In genomic region chr5:92467102-92467766, GRCm38 (mm10) we compare ENCODE assay signal across 12 mouse cellular contexts. TPM values are rescaled to one million over a fixed set of nuclear protein-coding genes. Genes with fewer than 3 reads are reported as not detected.
DNase-seq lines count a peak whose midpoint lies in the region; ATAC-seq and TF ChIP-seq lines count a peak whose summit lies in the region.
"Had no signal": no experiment of that assay in that cellular context is flagged by ENCODE, and none has a peak within 500 bp of the region (broad histone marks: within the 10 kb centered on the region; RNA-seq: fewer than 3 reads in every experiment).

No protein-coding gene starts in this region.

- no peaks in the 10 kb centered on the region for H3K27me3 ChIP-seq in heart, embryonic 13.5 days (replicated peaks)
- H3K27me3 ChIP-seq in lung, embryonic 14.5 days (ENCODE audit: insufficient read depth, low read length), result no peaks in the 10 kb centered on the region

- WGBS in heart, embryonic 13.5 days, result 55% methylated on average over 8 of the region's 8 CpGs
- 32% methylated on average over 8 of the region's 8 CpGs for WGBS in lung, embryonic 14.5 days
- WGBS in lung, adult 2 months, result 43% methylated on average over 8 of the region's 8 CpGs

- H3K9ac ChIP-seq in heart, embryonic 13.5 days, result no peak overlapping the region
- no peak overlapping the region for H3K9ac ChIP-seq in lung, embryonic 14.5 days

- intact Hi-C loops in heart, postnatal 36 days (cut with DNase I), result no loop called here

- H3K4me3 ChIP-seq in heart, embryonic 13.5 days, result no peak overlapping the region
- no peak overlapping the region for H3K4me3 ChIP-seq in lung, embryonic 14.5 days (ENCODE audit: low read depth, low read length)
- no peak overlapping the region for H3K4me3 ChIP-seq in lung, adult 2 months (replicated peaks; ENCODE audit: extremely low read depth, low read depth, low read length)
- H3K4me3 ChIP-seq: forebrain, embryonic 10.5 days; limb, embryonic 10.5 days had no signal

- H3K36me3 ChIP-seq in heart, embryonic 13.5 days, result peaks cover 19% of the 10 kb centered on the region; the same call in 1 of the 2 replicates
- no peaks in the 10 kb centered on the region for H3K36me3 ChIP-seq in lung, embryonic 14.5 days (ENCODE audit: insufficient read depth)
- H3K36me3 ChIP-seq: limb, embryonic 10.5 days had no signal

- TF ChIP-seq POLR2A in lung, adult 2 months (IDR thresholded peaks at IDR 0.05; ENCODE audit: borderline replicate concordance, extremely low read depth, low read depth, low read length), result no peak

- peak overlapping the region; percentile 51 for H3K27ac ChIP-seq in heart, embryonic 13.5 days (replicated peaks)
- H3K27ac ChIP-seq in lung, embryonic 14.5 days (ENCODE audit: low read depth), result peak overlapping the region; percentile 5; the same call in 1 of the 2 replicates
- H3K27ac ChIP-seq: forebrain, embryonic 10.5 days; limb, embryonic 10.5 days had no signal

- H3K4me1 ChIP-seq in heart, embryonic 13.5 days, result peaks cover 42% of the 10 kb centered on the region
- H3K4me1 ChIP-seq in lung, embryonic 14.5 days (ENCODE audit: insufficient read depth), result peaks cover 3% of the 10 kb centered on the region; the same call in 1 of the 2 replicates
- H3K4me1 ChIP-seq in lung, adult 2 months (ENCODE audit: control insufficient read depth, insufficient read depth, low read length), result peaks cover 18% of the 10 kb centered on the region
- H3K4me1 ChIP-seq: forebrain, embryonic 10.5 days had no signal

- TF ChIP-seq CTCF in lung, embryonic 14.5 days (IDR thresholded peaks at IDR 0.05; ENCODE audit: low read depth), result no peak
- no peak for TF ChIP-seq CTCF in lung, adult 2 months (IDR thresholded peaks at IDR 0.05; ENCODE audit: insufficient read depth, low read length)

- DNase-seq in heart, postnatal 36 days, result no peak
- DNase-seq in lung, embryonic 14.5 days, result peak; percentile 66
- DNase-seq in lung, adult 2 months, result no peak
- peak; percentile 32 for DNase-seq in lung, postnatal 25 days (ENCODE audit: low spot score)
- DNase-seq in cerebellum, adult 8-10 months, result no peak
- DNase-seq in urinary bladder, postnatal 14 days (ENCODE audit: low spot score), result no peak
- no peak for DNase-seq in testis, postnatal 10 days (ENCODE audit: low spot score)
- DNase-seq: adrenal gland, adult 8-10 months; B cell, adult 2 months had no signal

- H3K4me2 ChIP-seq in heart, embryonic 13.5 days, result no peak overlapping the region
- no peak overlapping the region for H3K4me2 ChIP-seq in lung, embryonic 14.5 days

- no peaks in the 10 kb centered on the region for H3K9me3 ChIP-seq in heart, embryonic 13.5 days
- H3K9me3 ChIP-seq in lung, embryonic 14.5 days (ENCODE audit: low read depth, low read length), result no peaks in the 10 kb centered on the region
- H3K9me3 ChIP-seq: forebrain, embryonic 10.5 days; limb, embryonic 10.5 days had no signal

- ATAC-seq in heart, embryonic 13.5 days (ENCODE audit: extremely low read depth, insufficient number of reproducible peaks, low FRiP score, low TSS enrichment), result no peak
- peak; percentile 59; the same call in 1 of the 2 replicates for ATAC-seq in lung, embryonic 14.5 days (ENCODE audit: insufficient read depth)

RNA-seq across cellular contexts. Expression of gene Nup54, which starts 32.2 kb away (rescaled TPM):
- polyA plus RNA-seq in heart, embryonic 13.5 days (2015; fragmentation: Nextera tagmentation; extraction: Ambion mirVana), result 35.8 and 39.4 TPM in 2 replicates
- total RNA-seq in heart, postnatal 36 days (2021), result 10 to 100 TPM; 15.9 to 17.1 TPM
- polyA plus RNA-seq in lung, embryonic 14.5 days (2014; fragmentation: Nextera tagmentation; extraction: Ambion mirVana), result 57.8 and 61.9 TPM in 2 replicates
- 10.5 and 13.2 TPM in 2 replicates for polyA plus RNA-seq in lung, adult 2 months (2012; rRNA removed)

RNA-seq across cellular contexts. Expression of gene Scarb2, which starts 39.4 kb away (rescaled TPM):
- polyA plus RNA-seq in heart, embryonic 13.5 days (2015; fragmentation: Nextera tagmentation; extraction: Ambion mirVana), result 14.4 and 15.6 TPM in 2 replicates
- total RNA-seq in heart, postnatal 36 days (2021), result 10 to 100 TPM; 80.3 to 91.1 TPM
- polyA plus RNA-seq in lung, embryonic 14.5 days (2014; fragmentation: Nextera tagmentation; extraction: Ambion mirVana), result 9.5 and 10.7 TPM in 2 replicates
- 55.1 and 59.1 TPM in 2 replicates for polyA plus RNA-seq in lung, adult 2 months (2012; rRNA removed)

Comparison
In these comparisons a context has a peak if more than half of its experiments do, and no peak if none do; other contexts are left out.
1. DNase-seq: peak in lung, embryonic 14.5 days (single experiment) and lung, postnatal 25 days (single experiment); none in heart, postnatal 36 days (0 of 2), lung, adult 2 months (single experiment), cerebellum, adult 8-10 months (single experiment), urinary bladder, postnatal 14 days (single experiment) and testis, postnatal 10 days (single experiment).